Mouse (Mus musculus) adrenal gland, postnatal 25 days (tissue): ENCODE measurements around the gene Cnih1. TPM values are rescaled to one million over a fixed set of nuclear protein-coding genes. Genes with fewer than 3 reads are reported as not detected.

Experiments used
- total RNA-seq: library from RNA; stranded (reverse); gene quantifications from 2 replicates; pipeline ENCODE4 v1.2.3, GENCODE M21; 2021

The Cnih1 gene
- total RNA-seq, 1 experiment from 2014 or later = 103 TPM

Other genes starting within 250 kb of the Cnih1 start
- gene Cdkn3, start 27.9 kb downstream of the Cnih1 start, total RNA-seq = 4.1 and 5.6 TPM in 2 replicates
- 99.8 and 120 TPM in 2 replicates for gene Gmfb, start 33.8 kb upstream of the Cnih1 start, total RNA-seq
- gene Cgrrf1, start 43.7 kb upstream of the Cnih1 start, total RNA-seq = 44.9 and 47.9 TPM in 2 replicates
- 20.4 and 31.0 TPM in 2 replicates for gene Samd4, start 94.4 kb upstream of the Cnih1 start, total RNA-seq